In the genomic region with DNA sequence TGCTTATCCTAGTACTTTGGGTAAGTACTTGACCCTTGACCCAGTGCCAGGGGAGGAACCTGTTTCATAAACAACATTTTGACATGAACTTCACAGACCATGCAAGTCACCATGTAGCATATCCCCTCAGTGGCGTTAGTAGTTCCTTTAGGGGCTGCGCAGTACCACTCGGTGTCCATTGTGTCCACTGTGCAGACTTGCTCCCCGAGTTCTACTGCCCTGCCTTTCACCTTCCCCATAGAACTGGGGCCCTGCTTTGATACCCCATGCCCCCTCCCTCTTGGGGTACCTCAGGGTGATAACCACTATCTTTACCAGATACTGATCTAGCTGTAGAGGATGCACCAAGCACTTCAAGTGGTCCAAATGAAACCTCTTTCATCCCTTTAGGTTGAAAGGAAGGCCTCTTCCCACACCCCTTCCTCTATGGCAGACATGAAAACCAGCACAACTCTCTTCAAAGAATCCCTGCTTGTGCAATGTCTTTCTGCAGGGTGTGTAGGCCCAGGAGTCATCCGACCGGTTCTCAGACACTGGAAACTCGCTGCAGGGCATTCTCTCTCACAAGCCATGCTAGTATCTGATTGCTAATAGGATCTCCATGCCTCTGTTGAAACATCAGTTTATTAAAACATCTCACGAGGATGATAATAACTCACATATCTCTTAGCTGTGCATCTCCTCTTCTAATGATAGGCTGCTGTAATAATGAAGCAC, we compare ENCODE assay signal across 20 mouse cellular contexts. TPM values are rescaled to one million over a fixed set of nuclear protein-coding genes. Genes with fewer than 3 reads are reported as not detected.
DNase-seq lines count a peak whose midpoint lies in the region; ATAC-seq and TF ChIP-seq lines count a peak whose summit lies in the region.
"Had no signal": no experiment of that assay in that cellular context is flagged by ENCODE, and none has a peak within 500 bp of the region (broad histone marks: within the 10 kb centered on the region; RNA-seq: fewer than 3 reads in every experiment).

No protein-coding gene starts in this region.

- H3K4me3 ChIP-seq in limb, embryonic 14.5 days (replicated peaks; ENCODE audit: low read length): no peak overlapping the region
- no peak overlapping the region for H3K4me3 ChIP-seq in limb, embryonic 10.5 days
- H3K4me3 ChIP-seq in embryonic facial prominence, embryonic 13.5 days: no peak overlapping the region
- H3K4me3 ChIP-seq in intestine, embryonic 16.5 days (ENCODE audit: low read length): no peak overlapping the region
- H3K4me3 ChIP-seq: gastrocnemius, adult 2 months; heart, adult 2 months; hindbrain, embryonic 13.5 days had no signal

- TF ChIP-seq POLR2A in limb, embryonic 14.5 days (IDR thresholded peaks at IDR 0.05; ENCODE audit: borderline replicate concordance, extremely low read depth, insufficient read depth, insufficient read length): no peak

- H3K36me3 ChIP-seq in limb, embryonic 14.5 days (ENCODE audit: control insufficient read depth, insufficient read depth, low read length): no peaks in the 10 kb centered on the region
- H3K36me3 ChIP-seq in limb, embryonic 10.5 days: no peaks in the 10 kb centered on the region
- no peaks in the 10 kb centered on the region for H3K36me3 ChIP-seq in embryonic facial prominence, embryonic 13.5 days
- no peaks in the 10 kb centered on the region for H3K36me3 ChIP-seq in intestine, embryonic 16.5 days (ENCODE audit: control insufficient read depth, insufficient read depth, low read length)
- H3K36me3 ChIP-seq: hindbrain, embryonic 13.5 days had no signal

- no peak overlapping the region for H3K27ac ChIP-seq in limb, embryonic 14.5 days (replicated peaks; ENCODE audit: low read depth, low read length)
- H3K27ac ChIP-seq in limb, embryonic 10.5 days: no peak overlapping the region
- H3K27ac ChIP-seq in embryonic facial prominence, embryonic 13.5 days: peak overlapping the region; percentile 44
- H3K27ac ChIP-seq in intestine, embryonic 16.5 days (ENCODE audit: low read length): no peak overlapping the region
- H3K27ac ChIP-seq: gastrocnemius, adult 2 months; heart, adult 2 months; hindbrain, embryonic 13.5 days; liver, embryonic 14.5 days had no signal

- no peaks in the 10 kb centered on the region for H3K4me1 ChIP-seq in limb, embryonic 14.5 days (ENCODE audit: control insufficient read depth, insufficient read depth, low read length)
- H3K4me1 ChIP-seq in limb, embryonic 10.5 days: peaks cover 4% of the 10 kb centered on the region; the same call in 1 of the 2 replicates
- H3K4me1 ChIP-seq in embryonic facial prominence, embryonic 13.5 days: peaks cover 9% of the 10 kb centered on the region
- no peaks in the 10 kb centered on the region for H3K4me1 ChIP-seq in intestine, embryonic 16.5 days (ENCODE audit: control insufficient read depth, insufficient read depth, low read length)

- peak; percentile 34 for DNase-seq in limb, embryonic 14.5 days (ENCODE audit: low spot score)
- no peak for DNase-seq in limb, embryonic 10.5 days (ENCODE audit: low spot score)
- DNase-seq in CD4-positive helper T cell, adult 2 months (ENCODE audit: low read depth, low spot score): peak; percentile 31
- no peak for DNase-seq in spleen, postnatal 14 days (ENCODE audit: low spot score in 2 of 2)
- no peak for DNase-seq in adrenal gland, postnatal 4 days (ENCODE audit: low spot score in 2 of 2)
- DNase-seq in left cerebral cortex, adult 18-20 months (ENCODE audit: low spot score in 2 of 2): no peak
- DNase-seq: B cell, adult 2 months; cerebellum, postnatal 14 days; forebrain, postnatal 0 days; gastrocnemius, adult 2 months; heart, adult 2 months; kidney, adult 18-20 months; kidney, postnatal 25 days; midbrain, embryonic 14.5 days; right cerebral cortex, postnatal 4 days; thymus, adult 2 months had no signal

- no peak overlapping the region for H3K9ac ChIP-seq in limb, embryonic 14.5 days (ENCODE audit: low read depth, low read length, severe bottlenecking)
- no peak overlapping the region for H3K9ac ChIP-seq in embryonic facial prominence, embryonic 13.5 days
- no peak overlapping the region for H3K9ac ChIP-seq in intestine, embryonic 16.5 days (ENCODE audit: low read depth, low read length)
- H3K9ac ChIP-seq: forebrain, postnatal 0 days; hindbrain, embryonic 13.5 days; liver, embryonic 14.5 days had no signal

- WGBS in limb, embryonic 14.5 days: 81% methylated on average over 8 of the region's 8 CpGs
- WGBS in limb, embryonic 10.5 days: 84% methylated on average over 8 of the region's 8 CpGs
- 66% methylated on average over 8 of the region's 8 CpGs for WGBS in embryonic facial prominence, embryonic 13.5 days
- 71% methylated on average over 8 of the region's 8 CpGs for WGBS in intestine, embryonic 16.5 days

- no peak overlapping the region for H3K4me2 ChIP-seq in limb, embryonic 14.5 days (replicated peaks; ENCODE audit: low read depth, low read length, severe bottlenecking)
- no peak overlapping the region for H3K4me2 ChIP-seq in embryonic facial prominence, embryonic 13.5 days
- H3K4me2 ChIP-seq in intestine, embryonic 16.5 days (ENCODE audit: low read depth, low read length): no peak overlapping the region
- H3K4me2 ChIP-seq: hindbrain, embryonic 13.5 days had no signal

- no peaks in the 10 kb centered on the region for H3K9me3 ChIP-seq in limb, embryonic 14.5 days (ENCODE audit: control insufficient read depth, low read length)
- H3K9me3 ChIP-seq in limb, embryonic 10.5 days (replicated peaks): no peaks in the 10 kb centered on the region
- no peaks in the 10 kb centered on the region for H3K9me3 ChIP-seq in embryonic facial prominence, embryonic 13.5 days
- no peaks in the 10 kb centered on the region for H3K9me3 ChIP-seq in intestine, embryonic 16.5 days (ENCODE audit: control insufficient read depth, low read length)
- H3K9me3 ChIP-seq: hindbrain, embryonic 13.5 days had no signal

- no peak for ATAC-seq in limb, embryonic 14.5 days (ENCODE audit: low FRiP score, low read depth)
- ATAC-seq in embryonic facial prominence, embryonic 13.5 days (ENCODE audit: insufficient number of reproducible peaks, insufficient read depth, low FRiP score, low TSS enrichment, low read depth): no peak
- peak; percentile 77 for ATAC-seq in intestine, embryonic 16.5 days
- ATAC-seq: forebrain, postnatal 0 days had no signal

- H3K27me3 ChIP-seq in limb, embryonic 14.5 days (ENCODE audit: control insufficient read depth, insufficient read depth, low read length): no peaks in the 10 kb centered on the region
- no peaks in the 10 kb centered on the region for H3K27me3 ChIP-seq in limb, embryonic 10.5 days (ENCODE audit: low read depth, poor library complexity, severe bottlenecking)
- no peaks in the 10 kb centered on the region for H3K27me3 ChIP-seq in embryonic facial prominence, embryonic 13.5 days
- no peaks in the 10 kb centered on the region for H3K27me3 ChIP-seq in intestine, embryonic 16.5 days (replicated peaks; ENCODE audit: control insufficient read depth, insufficient read depth, low read length)
- H3K27me3 ChIP-seq: hindbrain, embryonic 13.5 days had no signal

RNA-seq across cellular contexts. Expression of a gene that starts 34.1 kb away (rescaled TPM):
- polyA plus RNA-seq in limb, embryonic 14.5 days (2012; rRNA removed): 22.2 and 25.8 TPM in 2 replicates
- polyA plus RNA-seq in limb, embryonic 14.5 days (2014; fragmentation: Nextera tagmentation; extraction: Ambion mirVana): 22.2 and 23.7 TPM in 2 replicates
- 10.4 and 11.1 TPM in 2 replicates for polyA plus RNA-seq in limb, embryonic 10.5 days (2016; fragmentation: Nextera tagmentation; extraction: Ambion mirVana)
- polyA plus RNA-seq in embryonic facial prominence, embryonic 13.5 days (2015; fragmentation: Nextera tagmentation; extraction: Ambion mirVana): 18.0 and 19.9 TPM in 2 replicates
- 3.1 and 3.2 TPM in 2 replicates for polyA plus RNA-seq in intestine, embryonic 16.5 days (2015; fragmentation: Nextera tagmentation; extraction: Ambion mirVana)
- total RNA-seq in adrenal gland, postnatal 4 days (2021): 10 to 100 TPM; 25.5 to 45.0 TPM
- total RNA-seq in left cerebral cortex, adult 18-20 months (2021): 10 to 100 TPM; 10.4 to 10.5 TPM

Comparison
In these comparisons a context has a peak if more than half of its experiments do, and no peak if none do; other contexts are left out.
1. DNase-seq: peak in limb, embryonic 14.5 days (single experiment) and CD4-positive helper T cell, adult 2 months (single experiment); none in limb, embryonic 10.5 days (single experiment), spleen, postnatal 14 days (0 of 2), adrenal gland, postnatal 4 days (0 of 2) and left cerebral cortex, adult 18-20 months (0 of 2).